Mouse (Mus musculus) pancreas, adult 10 weeks (tissue): ENCODE data around the gene Fpr2. TPM values are rescaled to one million over a fixed set of nuclear protein-coding genes. Genes with fewer than 3 reads are reported as not detected.

Source experiments
- polyA plus RNA-seq: library from polyadenylated mRNA; stranded (reverse); fragments of 350-450 nt; fragmentation: Illumina TruSeq; extraction: RNeasy Lipid Tissue Mini Kit (QIAGEN cat#74804); gene quantifications from one replicate; pipeline ENCODE4 v1.2.3, GENCODE M21; 2015; ENCODE audit warnings: low read depth, low replicate concordance; ENCODE audit not compliant: insufficient read depth

Fpr2 gene
- polyA plus RNA-seq: not detected

GRCm38 (mm10) chr17:17887774-17888248 lies at the start of gene Fpr2, which contains the start of gene Fpr3:
Fpr2 (plus strand) TSS chr17:17887824.
Fpr3 (plus strand) TSS chr17:17887852.

GRCm38 (mm10) chr17:17855064-17855838 lies 32.4 kb upstream of the Fpr2 start, which contains the start of gene Has1:
Has1 (minus strand) TSS chr17:17855205.

GRCm38 (mm10) chr17:17883840-17884239 lies 3.8 kb upstream of the Fpr2 start, which contains the start of gene Fpr1:
Fpr1 (minus strand) TSS chr17:17883940.

Other genes with a start within 250 kb of the Fpr2 start
- not detected for gene Vmn2r90, start 184.1 kb upstream of the Fpr2 start, polyA plus RNA-seq
- 21.4 TPM for gene Spaca6, start 60.7 kb upstream of the Fpr2 start, polyA plus RNA-seq
- 1.0 TPM for gene Has1, start 32.6 kb upstream of the Fpr2 start, polyA plus RNA-seq
- not detected for gene Fpr1, start 3.9 kb upstream of the Fpr2 start, polyA plus RNA-seq
- gene Fpr3, start within 50 bp of the Fpr2 start, polyA plus RNA-seq: not detected
- not detected for gene Fpr-rs4, start 133.9 kb downstream of the Fpr2 start, polyA plus RNA-seq
- gene Vmn2r124, start 161.6 kb downstream of the Fpr2 start, polyA plus RNA-seq: not detected
- gene Vmn2r91, start 197.2 kb downstream of the Fpr2 start, polyA plus RNA-seq: not detected